Mouse (Mus musculus): ENCODE measurements around the gene Zfp1.

The Zfp1 gene

GRCm38 (mm10) chr8:111713291-111713690, 70.1 kb downstream of the Zfp1 start:
- CTCF ChIA-PET: no interaction called here

GRCm38 (mm10) chr8:111713817-111714216, 70.6 kb downstream of the Zfp1 start:
- CTCF ChIA-PET: no interaction called here

GRCm38 (mm10) chr8:111714295-111714694, 71.1 kb downstream of the Zfp1 start:
- CTCF ChIA-PET: no interaction called here

GRCm38 (mm10) chr8:111715514-111715913, 72.3 kb downstream of the Zfp1 start:
- CTCF ChIA-PET: interaction anchor here (0.6 kb wide), 1 partner anchor 1924 kb away, joined by 4 read pairs; no protein-coding TSS in a partner anchor

GRCm38 (mm10) chr8:111716603-111717487, 73.6 kb downstream of the Zfp1 start:
- CTCF ChIA-PET: no interaction called here

GRCm38 (mm10) chr8:111717488-111717792, 74.2 kb downstream of the Zfp1 start:
- CTCF ChIA-PET: no interaction called here

- CTCF ChIA-PET: no interaction called here
Measured at GRCm38 (mm10) chr8:111717866-111718265, 74.7 kb downstream of the Zfp1 start.

DNA sequence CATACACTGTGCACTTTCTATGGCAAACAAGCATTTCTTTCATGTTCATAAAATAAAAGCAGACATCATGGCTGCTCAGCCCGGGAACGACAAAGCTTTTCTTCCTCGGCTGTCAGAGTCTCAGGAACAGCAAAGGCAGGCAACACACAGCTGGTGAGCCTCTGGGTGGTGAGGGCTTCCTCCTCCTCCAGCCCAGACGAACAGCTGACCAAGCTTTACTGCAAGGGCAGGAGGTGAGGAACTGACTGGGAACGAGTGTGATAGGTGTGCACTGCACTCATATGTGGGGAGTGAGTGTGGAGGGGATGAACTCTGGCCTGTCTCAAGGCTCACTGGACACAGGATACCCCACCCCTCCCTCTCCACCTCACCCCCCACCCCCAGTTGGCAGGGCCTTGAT, 75.7 kb downstream of the Zfp1 start:
- CTCF ChIA-PET: interaction anchor here (1.2 kb wide), 1 partner anchor 104 kb away, joined by 3 read pairs; no protein-coding TSS in a partner anchor

DNA sequence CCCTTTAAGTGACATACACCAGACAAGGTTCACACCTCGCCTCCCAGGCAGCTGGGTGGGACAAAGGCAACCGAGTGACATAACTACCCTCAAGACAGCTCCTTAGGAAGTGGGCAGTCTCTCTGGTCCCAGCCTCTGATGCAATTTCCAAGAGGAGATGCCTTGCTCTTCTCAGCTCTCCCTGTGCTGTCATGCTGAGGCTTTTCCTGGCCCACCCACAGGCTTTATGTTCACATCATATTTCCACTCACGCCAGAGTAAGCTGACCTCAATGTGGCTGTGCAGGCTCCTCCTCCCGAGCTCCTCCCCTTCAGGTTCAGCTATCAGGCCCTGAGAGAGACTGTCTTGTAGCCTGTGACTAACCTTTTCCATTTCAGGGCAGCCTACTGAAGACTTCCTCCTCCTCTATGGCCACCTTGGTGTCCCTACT, 76.9 kb downstream of the Zfp1 start:
- CTCF ChIA-PET: no interaction called here
